Comparison of ENCODE assay signal across 8 mouse cellular contexts in genomic region chr11:57011691-57012039, GRCm38 (mm10). TPM values are rescaled to one million over a fixed set of nuclear protein-coding genes. Genes with fewer than 3 reads are reported as not detected.
A peak's percentile ranks its signal among the peaks of the same experiment; 100 is the strongest.
DNase-seq lines count a peak whose midpoint lies in the region; ATAC-seq lines count a peak whose summit lies in the region.

No protein-coding gene starts in this region.

- DNase-seq in kidney, postnatal 10 days: peak; percentile 46
- no peak for DNase-seq in kidney, adult 8-10 months
- DNase-seq in frontal cortex, postnatal 10 days (ENCODE audit: low spot score in 2 of 2): peak; percentile 62 to 71
- DNase-seq in layer of hippocampus, postnatal 10 days (ENCODE audit: low spot score in 2 of 2): peak; percentile 67 to 73
- no peak for DNase-seq in urinary bladder, adult 2 months (ENCODE audit: low spot score)
- no peak for DNase-seq in urinary bladder, postnatal 4 days (ENCODE audit: low spot score in 2 of 2)
- no peak for DNase-seq in adipocyte (ENCODE audit: low spot score)

- peak; percentile 84 for ATAC-seq in midbrain, embryonic 15.5 days (replicated peaks)

- WGBS in midbrain, embryonic 15.5 days: under 1% methylated on average over 10 of the region's 11 CpGs

- H3K36me3 ChIP-seq in midbrain, embryonic 15.5 days (replicated peaks): no peaks in the 10 kb centered on the region

- H3K27ac ChIP-seq in midbrain, embryonic 15.5 days: peak overlapping the region; percentile 83

- H3K9ac ChIP-seq in midbrain, embryonic 15.5 days: peak overlapping the region; percentile 58

- peak overlapping the region; percentile 53 for H3K4me2 ChIP-seq in midbrain, embryonic 15.5 days

- H3K9me3 ChIP-seq in midbrain, embryonic 15.5 days: no peaks in the 10 kb centered on the region

- H3K27me3 ChIP-seq in midbrain, embryonic 15.5 days (replicated peaks): no peaks in the 10 kb centered on the region

- peak overlapping the region; percentile 54 for H3K4me3 ChIP-seq in midbrain, embryonic 15.5 days

- peaks cover 25% of the 10 kb centered on the region for H3K4me1 ChIP-seq in midbrain, embryonic 15.5 days

RNA-seq across cellular contexts. Expression of gene Gria1, which starts 0.5 kb away (rescaled TPM):
- total RNA-seq in layer of hippocampus, postnatal 10 days (2021): 100 to 1,000 TPM; 456 to 489 TPM
- 48.1 and 53.3 TPM in 2 replicates for polyA plus RNA-seq in midbrain, embryonic 15.5 days (2015; fragmentation: Nextera tagmentation; extraction: Ambion mirVana)
- polyA plus RNA-seq in urinary bladder, adult 2 months (2012; rRNA removed): 3.6 and 4.9 TPM in 2 replicates

Comparison
In these comparisons a context has a peak if more than half of its experiments do, and no peak if none do; other contexts are left out.
1. DNase-seq: peak in kidney, postnatal 10 days (single experiment), frontal cortex, postnatal 10 days (2 of 2) and layer of hippocampus, postnatal 10 days (2 of 2); none in kidney, adult 8-10 months (0 of 2), urinary bladder, adult 2 months (single experiment), urinary bladder, postnatal 4 days (0 of 2) and adipocyte (single experiment).